Mouse (Mus musculus): Measurements from ENCODE around the gene Rapgef3.

- no peak for TF ChIP-seq CTCF (IDR thresholded peaks at IDR 0.05)
- no peak for TF ChIP-seq EP300 (IDR thresholded peaks at IDR 0.05)
These were observed 44.4 kb upstream of the Rapgef3 start for GRCm38 (mm10) chr15:97812126-97812525.

Data from lung, postnatal 0 days (tissue).